Mouse (Mus musculus) forebrain, postnatal 0 days (tissue): Measurements from ENCODE around the gene Dpagt1. TPM values are rescaled to one million over a fixed set of nuclear protein-coding genes. Genes with fewer than 3 reads are reported as not detected.

Source experiments
- ATAC-seq: fragments of 200-750 bp; cut with Nextera tagmentation; 2 replicates; pipeline ENCODE4 v1.8.0; 2017; ENCODE audit warnings: mild to moderate bottlenecking, moderate library complexity
- DNase-seq: peaks from one replicate; pipeline ENCODE4 v3.0.0-alpha.2; 2015
- H3K27ac ChIP-seq: fragments of 300-500 bp; sonication (generic); 2 replicates; pipeline ENCODE4 v1.5.1; 2014; ENCODE audit warnings: low read depth, mild to moderate bottlenecking, antibody characterized with exemption, low read length, moderate library complexity, mixed read lengths
- H3K27me3 ChIP-seq: fragments of 300-500 bp; sonication (generic); 2 replicates; pipeline ENCODE4 v1.6.1; 2014; ENCODE audit warnings: mild to moderate bottlenecking, low read length, mixed read lengths; ENCODE audit not compliant: insufficient read depth
- H3K36me3 ChIP-seq: fragments of 300-500 bp; sonication (generic); 2 replicates; pipeline ENCODE4 v1.6.1; 2014; ENCODE audit warnings: mild to moderate bottlenecking, moderate library complexity; ENCODE audit not compliant: insufficient read depth
- H3K4me1 ChIP-seq: fragments of 300-500 bp; sonication (generic); 2 replicates; pipeline ENCODE4 v1.6.1; 2014; ENCODE audit warnings: antibody characterized with exemption; ENCODE audit not compliant: insufficient read depth
- H3K4me2 ChIP-seq: fragments of 300-500 bp; sonication (generic); 2 replicates; pipeline ENCODE4 v1.6.1; 2014; ENCODE audit warnings: low read depth, mild to moderate bottlenecking, moderate library complexity
- H3K4me3 ChIP-seq: fragments of 300-500 bp; sonication (generic); 2 replicates; pipeline ENCODE4 v1.5.1; 2014; ENCODE audit warnings: low read depth, low read length, mixed read lengths
- H3K9ac ChIP-seq: fragments of 300-500 bp; sonication (generic); 2 replicates; pipeline ENCODE4 v1.6.1; 2014; ENCODE audit warnings: mild to moderate bottlenecking
- H3K9me3 ChIP-seq: fragments of 300-500 bp; sonication (generic); 2 replicates; pipeline ENCODE4 v1.6.1; 2016; ENCODE audit warnings: low read length
- CTCF ChIP-seq: sonication (generic); IDR thresholded peaks from 2 replicates; pipeline ENCODE4 v1.5.1; 2016; ENCODE audit warnings: antibody characterized with exemption, control low read depth, low read depth
- WGBS: fragments of 180-500 bp; shearing (Covaris S2); extraction: QIAGEN DNeasy Blood & Tissue Kit; methylation state at CpG from one replicate; pipeline ENCODE4 v1.1.7; 2014; 5-methylcytosine and 5-hydroxymethylcytosine counted together
- polyA plus RNA-seq: library from polyadenylated mRNA; unstranded; fragments of >200 nt; fragmentation: Nextera tagmentation; extraction: Ambion mirVana; gene quantifications from 2 replicates; pipeline ENCODE4 v1.2.1, GENCODE M21; 2015
- total RNA-seq: library from RNA; depleted of rRNA; stranded (reverse); fragments of >200 nt; gene quantifications from 2 replicates; pipeline ENCODE4 v1.2.3, GENCODE M21; 2014

The Dpagt1 gene
- total and polyA plus RNA-seq, 2 experiments from 2014 or later, result 18.3 to 30.6 TPM

DNA sequence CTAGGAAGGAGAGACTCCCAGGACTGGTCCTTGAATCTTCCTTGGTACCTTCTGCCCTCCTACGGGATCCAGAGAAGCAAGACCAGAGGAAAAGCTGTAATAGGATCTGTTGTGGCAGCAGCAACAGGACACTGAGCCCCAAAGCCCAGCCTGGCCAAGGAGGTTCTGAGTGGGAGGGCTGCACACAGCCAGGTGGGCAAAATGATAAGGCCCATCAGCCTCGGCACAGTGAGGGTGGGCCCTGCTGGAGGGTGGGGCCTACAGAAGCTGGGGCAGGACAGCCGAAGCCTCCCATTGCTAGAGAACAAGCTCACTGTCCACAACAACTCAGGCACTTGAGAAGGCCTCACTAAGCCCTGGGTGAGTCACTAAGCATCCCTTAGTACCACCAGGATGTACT, 16.4 kb downstream of the Dpagt1 start:
- no peaks in the 10 kb centered on the region for H3K27me3 ChIP-seq
- H3K9me3 ChIP-seq, result no peaks in the 10 kb centered on the region
- peaks cover 3% of the 10 kb centered on the region; the same call in 1 of the 2 replicates for H3K4me1 ChIP-seq
- 79% methylated on average over 3 of the region's 3 CpGs for WGBS
- no peak overlapping the region for H3K27ac ChIP-seq
- H3K36me3 ChIP-seq, result peaks cover 5% of the 10 kb centered on the region; the same call in 1 of the 2 replicates
- H3K9ac ChIP-seq, result no peak overlapping the region
- ATAC-seq (no peak), DNase-seq (no peak)
- no peak for TF ChIP-seq CTCF
- H3K4me2 ChIP-seq, result no peak overlapping the region
- H3K4me3 ChIP-seq, result no peak overlapping the region

DNA sequence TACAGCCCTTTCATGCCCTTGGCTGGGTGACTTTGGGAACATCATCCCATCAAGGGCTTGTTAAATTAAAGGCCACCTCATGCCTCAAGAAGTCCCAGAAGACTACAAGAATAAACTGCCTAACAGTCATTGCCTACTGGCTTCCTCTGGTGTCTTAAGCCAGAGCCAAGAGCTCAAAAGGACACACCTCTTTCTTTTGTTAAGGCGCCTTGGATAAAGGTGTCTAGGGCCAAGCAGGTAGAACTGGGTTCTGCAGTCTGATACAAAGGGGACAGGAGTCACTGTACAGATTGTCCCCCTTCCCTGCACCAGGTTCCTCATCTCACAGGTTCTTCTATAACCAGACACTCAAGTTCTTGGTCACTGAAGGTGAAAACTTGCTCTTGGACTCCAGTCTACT, 16.8 kb downstream of the Dpagt1 start:
- Histone ChIP-seq H3K36me3 (peaks cover 9% of the 10 kb centered on the region), H3K9me3 (no peaks in the 10 kb centered on the region), H3K27ac (no peak overlapping the region), H3K27me3 (no peaks in the 10 kb centered on the region), H3K4me2 (0 out of 2 replicates have a peak overlapping the region, but pooled peaks have one; percentile 65), H3K9ac (no peak overlapping the region), H3K4me3 (no peak overlapping the region), H3K4me1 (peaks cover 3% of the 10 kb centered on the region; the same call in 1 of the 2 replicates)
- ATAC-seq (no peak), DNase-seq (no peak)
- 78% methylated on average over 1 of the region's 1 CpGs for WGBS
- no peak for TF ChIP-seq CTCF

DNA sequence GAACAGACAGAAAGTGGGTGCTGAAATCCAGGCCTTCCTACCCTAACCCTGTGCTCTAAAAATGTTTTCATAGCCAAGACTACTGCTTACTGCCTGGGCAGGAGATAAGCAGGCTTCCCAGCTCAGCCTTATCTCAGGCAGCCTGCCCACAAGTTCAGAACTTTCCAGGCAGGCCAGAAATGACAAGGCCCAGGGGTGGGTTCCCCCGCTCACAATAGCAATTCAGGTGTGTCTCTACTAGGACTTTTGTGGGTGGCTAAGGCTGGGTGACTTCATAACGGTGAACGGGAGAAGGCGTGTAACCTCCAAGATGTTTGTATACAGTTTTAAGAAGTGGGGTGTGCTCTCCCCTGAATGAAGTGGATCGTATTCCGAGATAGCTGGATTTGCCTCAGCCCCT, 17.5 kb downstream of the Dpagt1 start:
- H3K4me2 ChIP-seq, result peak overlapping the region; percentile 65
- H3K4me1 ChIP-seq, result peaks cover 3% of the 10 kb centered on the region; the same call in 1 of the 2 replicates
- ATAC-seq, result no peak
- no peak for TF ChIP-seq CTCF
- H3K27ac ChIP-seq, result peak overlapping the region; percentile 91; the same call in 1 of the 2 replicates
- H3K27me3 ChIP-seq, result no peaks in the 10 kb centered on the region
- H3K4me3 ChIP-seq, result peak overlapping the region; percentile 80
- H3K36me3 ChIP-seq, result peaks cover 16% of the 10 kb centered on the region
- peak overlapping the region; percentile 79 for H3K9ac ChIP-seq
- no peak for DNase-seq
- H3K9me3 ChIP-seq, result no peaks in the 10 kb centered on the region
- WGBS, result 9% methylated on average over 6 of the region's 6 CpGs

DNA sequence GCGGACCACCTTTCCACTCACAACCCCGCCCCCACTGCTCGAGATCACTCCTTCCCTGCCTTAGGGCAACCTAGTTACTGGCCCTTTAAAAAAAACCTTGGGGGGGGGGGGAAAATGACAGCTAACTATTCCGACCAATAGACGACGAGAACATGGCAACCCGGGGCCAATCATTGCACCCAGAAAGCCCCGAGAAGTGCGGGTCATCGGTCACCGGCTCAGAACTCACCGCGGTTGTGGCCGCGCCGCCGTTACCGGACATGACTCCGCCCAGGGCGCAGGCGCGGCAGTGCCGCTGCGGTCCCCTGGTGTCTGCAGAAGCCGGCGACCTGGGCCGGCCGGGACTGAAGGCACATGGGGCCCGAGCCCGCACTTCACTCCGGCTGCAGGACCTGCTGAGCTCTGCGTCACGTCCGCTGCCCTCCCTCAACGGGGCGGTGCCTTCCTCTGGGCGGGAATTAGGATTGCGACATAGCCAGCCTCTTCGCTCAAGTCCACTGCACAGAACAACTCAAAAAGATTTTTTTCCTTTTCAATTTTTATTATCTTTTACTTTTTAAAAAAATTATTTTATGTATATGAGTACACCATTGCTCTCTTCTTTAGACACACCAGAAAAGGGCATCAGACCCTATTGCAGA, 18.1 kb downstream of the Dpagt1 start, which contains the start of gene Hmbs:
TSS of gene Hmbs (minus strand) at position 448 of the 641 bp plus-strand sequence.
- H3K9ac ChIP-seq, result peak within 1 kb of the TSS; percentile 79
- H3K36me3 ChIP-seq, result peaks cover 22% of the 10 kb centered on the region
- no peaks in the 10 kb centered on the region for H3K27me3 ChIP-seq
- DNase-seq, result peak; percentile 92
- H3K4me1 ChIP-seq, result peaks cover 3% of the 10 kb centered on the region; the same call in 1 of the 2 replicates
- ATAC-seq, result peak; percentile 98
- no peaks in the 10 kb centered on the region for H3K9me3 ChIP-seq
- peak within 1 kb of the TSS; percentile 91 for H3K27ac ChIP-seq
- peak within 1 kb of the TSS; percentile 65 for H3K4me2 ChIP-seq
- under 1% methylated on average over 39 of the region's 39 CpGs for WGBS
- peak within 1 kb of the TSS; percentile 80 for H3K4me3 ChIP-seq
- no peak for TF ChIP-seq CTCF

DNA sequence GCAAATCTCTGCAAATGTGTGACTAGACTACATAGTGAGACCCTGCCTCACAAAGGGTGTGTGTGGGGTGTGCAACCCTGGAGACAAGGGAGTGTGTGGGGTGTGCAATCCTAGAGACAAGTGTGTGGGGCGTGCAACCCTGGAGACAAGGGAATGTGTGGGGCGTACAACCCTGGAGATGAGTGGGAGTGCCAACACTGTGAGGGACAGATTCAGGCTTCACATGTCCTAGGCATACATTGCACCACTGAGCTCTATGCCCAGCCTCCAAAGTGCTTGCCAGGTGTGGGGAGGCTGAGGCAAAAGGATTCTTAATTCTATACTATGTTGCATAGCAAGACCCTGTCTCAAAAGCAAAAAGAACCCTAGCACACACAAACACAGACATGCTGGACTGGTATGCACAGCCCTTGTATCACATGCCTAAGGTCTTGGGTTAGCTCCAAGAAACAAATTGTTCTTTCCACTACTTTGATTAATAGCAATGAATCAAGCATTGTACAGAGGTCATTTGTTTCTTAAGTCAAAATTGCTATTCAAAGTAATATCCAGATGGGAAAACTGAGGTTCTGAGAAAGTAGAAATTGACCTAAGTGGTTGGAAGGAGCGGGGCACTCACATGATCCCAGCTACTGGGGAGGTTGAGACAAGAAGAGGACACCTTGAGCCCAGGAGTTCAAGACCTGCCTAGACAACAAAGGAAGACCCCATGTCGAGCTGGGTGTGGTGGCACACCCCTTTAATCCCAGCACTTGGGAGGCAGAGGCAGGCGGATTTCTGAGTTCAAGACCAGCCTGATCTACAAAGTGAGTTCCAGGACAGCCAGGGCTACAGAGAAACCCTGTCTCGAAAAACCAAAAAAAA, 20.0 kb downstream of the Dpagt1 start:
- no peak overlapping the region for H3K27ac ChIP-seq
- 94% methylated on average over 6 of the region's 6 CpGs for WGBS
- no peak for TF ChIP-seq CTCF

DNA sequence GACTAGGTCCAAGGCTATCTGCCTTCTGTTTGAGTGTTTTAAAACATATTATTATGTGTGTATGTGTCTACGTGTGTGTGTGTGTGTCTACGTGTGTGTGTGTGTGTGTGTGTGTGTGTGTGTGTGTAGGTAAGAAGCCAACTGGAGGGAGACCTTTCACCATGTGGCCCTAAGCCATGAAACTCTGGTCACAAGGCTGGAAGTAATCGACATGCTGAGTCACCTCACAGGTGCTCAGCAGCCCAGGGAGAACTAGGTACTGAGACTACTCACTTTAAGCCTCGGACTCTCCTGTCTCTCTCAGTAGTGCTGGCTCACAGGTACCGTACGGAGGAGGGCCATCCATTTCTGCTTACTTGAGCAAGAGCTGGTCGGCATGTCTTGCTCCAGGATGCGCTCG, 21.3 kb downstream of the Dpagt1 start:
- WGBS, result 92% methylated on average over 9 of the region's 9 CpGs
- Histone ChIP-seq H3K9me3 (no peaks in the 10 kb centered on the region), H3K36me3 (peaks cover 39% of the 10 kb centered on the region), H3K4me3 (no peak overlapping the region), H3K27ac (no peak overlapping the region), H3K9ac (no peak overlapping the region), H3K4me1 (peaks cover 3% of the 10 kb centered on the region; the same call in 1 of the 2 replicates), H3K4me2 (no peak overlapping the region), H3K27me3 (no peaks in the 10 kb centered on the region)
- DNase-seq (no peak), ATAC-seq (no peak)
- no peak for TF ChIP-seq CTCF

More for the DNA sequence above, 20.0 kb downstream of the Dpagt1 start:
- Histone ChIP-seq H3K9ac (no peak overlapping the region), H3K36me3 (peaks cover 30% of the 10 kb centered on the region), H3K4me3 (no peak overlapping the region), H3K4me1 (peaks cover 3% of the 10 kb centered on the region; the same call in 1 of the 2 replicates), H3K4me2 (no peak overlapping the region), H3K27me3 (no peaks in the 10 kb centered on the region), H3K9me3 (no peaks in the 10 kb centered on the region)
- no peak for DNase-seq
- ATAC-seq, result no peak

DNA sequence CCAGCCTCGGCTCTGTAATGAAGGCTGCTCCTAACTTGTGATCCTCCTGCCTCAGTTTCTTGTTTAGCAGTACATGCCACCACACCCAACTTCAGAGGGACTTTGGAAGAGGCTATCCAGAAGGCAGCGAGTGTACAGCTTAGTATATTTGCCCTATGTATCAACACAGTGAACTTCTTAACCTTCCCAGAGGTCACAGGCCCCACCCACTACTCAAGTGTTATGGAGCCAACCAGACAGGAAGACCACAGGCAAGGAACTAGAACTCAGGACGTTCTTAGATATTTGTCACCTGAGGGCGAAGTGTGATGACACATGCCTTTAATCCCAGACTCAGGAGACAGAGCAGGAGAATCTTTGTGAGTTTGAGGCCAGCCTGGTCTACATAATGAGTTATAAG, 21.8 kb downstream of the Dpagt1 start:
- Histone ChIP-seq H3K9ac (no peak overlapping the region), H3K36me3 (peaks cover 44% of the 10 kb centered on the region), H3K9me3 (no peaks in the 10 kb centered on the region), H3K27ac (no peak overlapping the region), H3K4me1 (peaks cover 3% of the 10 kb centered on the region; the same call in 1 of the 2 replicates), H3K4me2 (no peak overlapping the region), H3K4me3 (no peak overlapping the region), H3K27me3 (no peaks in the 10 kb centered on the region)
- no peak for DNase-seq
- ATAC-seq, result no peak
- TF ChIP-seq CTCF, result no peak
- 90% methylated on average over 4 of the region's 4 CpGs for WGBS
